8 mouse cellular contexts compared by ENCODE assay signal in the genomic region with DNA sequence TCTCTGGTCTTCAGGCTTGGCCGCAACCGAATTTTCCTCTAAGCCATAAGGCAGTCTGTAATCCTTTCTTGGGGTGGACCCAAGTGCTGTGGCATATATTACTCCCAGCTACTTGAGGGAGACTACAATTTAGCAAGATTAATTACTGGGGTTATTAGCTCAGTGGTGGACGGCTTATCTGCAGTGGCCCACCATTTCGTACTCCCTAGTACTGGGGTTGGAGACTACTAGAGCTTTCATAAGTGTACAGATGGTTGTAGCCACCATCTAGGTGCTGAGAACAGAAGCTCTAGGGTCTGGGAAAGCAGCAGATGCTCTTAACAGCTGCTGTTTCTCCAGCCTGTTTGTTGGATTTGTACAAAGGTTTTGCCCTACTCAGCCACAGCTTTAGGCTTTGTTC. TPM values are rescaled to one million over a fixed set of nuclear protein-coding genes. Genes with fewer than 3 reads are reported as not detected.
DNase-seq lines count a peak whose midpoint lies in the region; ATAC-seq and TF ChIP-seq lines count a peak whose summit lies in the region.

No protein-coding gene starts in this region.

- no peak for DNase-seq in forebrain, postnatal 0 days
- no peak for DNase-seq in midbrain, embryonic 11.5 days (ENCODE audit: low spot score, missing footprints)
- no peak for DNase-seq in gastrocnemius, postnatal 10 days
- no peak for DNase-seq in MN1 (ENCODE audit: low spot score)
- DNase-seq in left cerebral cortex, postnatal 36 days (ENCODE audit: low spot score in 2 of 2): no peak

- peak overlapping the region; percentile 78 for H3K4me2 ChIP-seq in forebrain, postnatal 0 days (ENCODE audit: low read depth)
- H3K4me2 ChIP-seq in midbrain, embryonic 11.5 days: peak overlapping the region; percentile 63

- H3K27ac ChIP-seq in ES-Bruce4 (ENCODE audit: insufficient read depth, low read length): no peak overlapping the region
- no peak overlapping the region for H3K27ac ChIP-seq in forebrain, postnatal 0 days (ENCODE audit: low read depth, low read length)
- H3K27ac ChIP-seq in midbrain, embryonic 11.5 days (ENCODE audit: low read depth, low read length): peak overlapping the region; percentile 14; the same call in 1 of the 2 replicates

- peak overlapping the region; percentile 80 for H3K9ac ChIP-seq in ES-Bruce4 (ENCODE audit: low read depth, poor library complexity, severe bottlenecking)
- H3K9ac ChIP-seq in forebrain, postnatal 0 days: peak overlapping the region; percentile 93
- H3K9ac ChIP-seq in midbrain, embryonic 11.5 days (ENCODE audit: low read length): peak overlapping the region; percentile 94

- peaks cover 48% of the 10 kb centered on the region for H3K36me3 ChIP-seq in erythroblast, embryonic 14.5 days (ENCODE audit: control insufficient read depth)
- peaks cover 25% of the 10 kb centered on the region for H3K36me3 ChIP-seq in ES-Bruce4 (ENCODE audit: control insufficient read depth, insufficient read depth, low read length, poor library complexity, severe bottlenecking)
- peaks cover 31% of the 10 kb centered on the region for H3K36me3 ChIP-seq in forebrain, postnatal 0 days (ENCODE audit: insufficient read depth)
- peaks cover 26% of the 10 kb centered on the region for H3K36me3 ChIP-seq in midbrain, embryonic 11.5 days (ENCODE audit: control insufficient read depth, insufficient read depth, low read length)

- no peak for TF ChIP-seq POLR2A in ES-Bruce4 (IDR thresholded peaks at IDR 0.05; ENCODE audit: insufficient read depth, low read length)

- 15% methylated on average over 4 of the region's 4 CpGs for WGBS in forebrain, postnatal 0 days
- WGBS in midbrain, embryonic 11.5 days: 46% methylated on average over 4 of the region's 4 CpGs

- no peak for TF ChIP-seq CTCF in ES-Bruce4 (IDR thresholded peaks at IDR 0.05; ENCODE audit: low read depth, low read length)
- TF ChIP-seq CTCF in forebrain, postnatal 0 days (IDR thresholded peaks at IDR 0.05; ENCODE audit: low read depth): no peak

- no peak for ATAC-seq in erythroblast, adult 5-6 weeks (replicated peaks; ENCODE audit: low FRiP score, poor library complexity, severe bottlenecking)
- ATAC-seq in forebrain, postnatal 0 days: no peak
- ATAC-seq in midbrain, embryonic 11.5 days (ENCODE audit: low FRiP score): no peak

- H3K9me3 ChIP-seq in erythroblast, embryonic 14.5 days (ENCODE audit: control insufficient read depth, low read length): peaks cover 12% of the 10 kb centered on the region
- no peaks in the 10 kb centered on the region for H3K9me3 ChIP-seq in ES-Bruce4 (replicated peaks; ENCODE audit: control insufficient read depth, insufficient read depth, low read length, poor library complexity, severe bottlenecking)
- no peaks in the 10 kb centered on the region for H3K9me3 ChIP-seq in forebrain, postnatal 0 days (ENCODE audit: low read length)
- H3K9me3 ChIP-seq in midbrain, embryonic 11.5 days (ENCODE audit: control insufficient read depth, low read length): no peaks in the 10 kb centered on the region

- H3K4me3 ChIP-seq in erythroblast, embryonic 14.5 days (replicated peaks): peak overlapping the region; percentile 99
- peak overlapping the region; percentile 78 for H3K4me3 ChIP-seq in ES-Bruce4 (ENCODE audit: low read depth, low read length)
- peak overlapping the region; percentile 85 for H3K4me3 ChIP-seq in forebrain, postnatal 0 days (ENCODE audit: low read depth, low read length)
- H3K4me3 ChIP-seq in midbrain, embryonic 11.5 days (ENCODE audit: low read depth, low read length): peak overlapping the region; percentile 86

- peaks cover 3% of the 10 kb centered on the region; the same call in 1 of the 2 replicates for H3K27me3 ChIP-seq in erythroblast, embryonic 14.5 days (ENCODE audit: control insufficient read depth)
- H3K27me3 ChIP-seq in ES-Bruce4 (ENCODE audit: control insufficient read depth, insufficient read depth, low read length, poor library complexity, severe bottlenecking): no peaks in the 10 kb centered on the region
- H3K27me3 ChIP-seq in forebrain, postnatal 0 days (ENCODE audit: insufficient read depth, low read length): no peaks in the 10 kb centered on the region
- no peaks in the 10 kb centered on the region for H3K27me3 ChIP-seq in midbrain, embryonic 11.5 days (ENCODE audit: control insufficient read depth, insufficient read depth, low read length)

- intact Hi-C loops in left cerebral cortex, postnatal 36 days (cut with DNase I): loop anchor here (2.0 kb wide), 1 partner anchor 64 kb away; no protein-coding TSS in a partner anchor

- peaks cover 56% of the 10 kb centered on the region for H3K4me1 ChIP-seq in erythroblast, embryonic 14.5 days (ENCODE audit: control insufficient read depth)
- H3K4me1 ChIP-seq in ES-Bruce4 (ENCODE audit: control insufficient read depth, insufficient read depth, low read length): no peaks in the 10 kb centered on the region
- peaks cover 16% of the 10 kb centered on the region for H3K4me1 ChIP-seq in forebrain, postnatal 0 days (ENCODE audit: insufficient read depth)
- peaks cover 10% of the 10 kb centered on the region for H3K4me1 ChIP-seq in midbrain, embryonic 11.5 days (ENCODE audit: control insufficient read depth, insufficient read depth, low read length)

- no peak for TF ChIP-seq EP300 in ES-Bruce4 (IDR thresholded peaks at IDR 0.05; ENCODE audit: insufficient read depth, low read depth, low read length)

RNA-seq across cellular contexts. Expression of gene Ppib, which starts 1.0 kb away (rescaled TPM):
- 10.8 and 12.3 TPM in 2 replicates for polyA plus RNA-seq in erythroblast, embryonic 14.5 days (2012)
- total RNA-seq in erythroblast, adult 5-6 weeks (2015; ENCODE audit: low replicate concordance): 121 and 151 TPM in 2 replicates
- 155 and 185 TPM in 2 replicates for total RNA-seq in erythroblast, adult 5-6 weeks (2017; ENCODE audit: low replicate concordance)
- 287 and 289 TPM in 2 replicates for polyA plus RNA-seq in ES-Bruce4 (2011; ENCODE audit: insufficient read depth, insufficient read length, low read depth, missing spikeins)
- total RNA-seq in forebrain, postnatal 0 days (2014; rRNA removed): 297 and 350 TPM in 2 replicates
- 350 and 413 TPM in 2 replicates for polyA plus RNA-seq in forebrain, postnatal 0 days (2015; fragmentation: Nextera tagmentation; extraction: Ambion mirVana)
- polyA plus RNA-seq in midbrain, embryonic 11.5 days (2014; fragmentation: Nextera tagmentation; extraction: Ambion mirVana): 490 and 501 TPM in 2 replicates
- total RNA-seq in gastrocnemius, postnatal 10 days (2021): 100 to 1,000 TPM; 204 to 237 TPM
- 100 to 1,000 TPM; 172 to 181 TPM for total RNA-seq in left cerebral cortex, postnatal 36 days (2021)

RNA-seq across cellular contexts. Expression of gene Snx22, which starts 8.5 kb away (rescaled TPM):
- polyA plus RNA-seq in erythroblast, embryonic 14.5 days (2012): 13.3 and 20.5 TPM in 2 replicates
- total RNA-seq in erythroblast, adult 5-6 weeks (2015; ENCODE audit: low replicate concordance): 35.7 and 39.1 TPM in 2 replicates
- 58.5 and 59.1 TPM in 2 replicates for total RNA-seq in erythroblast, adult 5-6 weeks (2017; ENCODE audit: low replicate concordance)
- polyA plus RNA-seq in ES-Bruce4 (2011; ENCODE audit: insufficient read depth, insufficient read length, low read depth, missing spikeins): 0.38 and 0.39 TPM in 2 replicates
- 4.0 and 5.8 TPM in 2 replicates for total RNA-seq in forebrain, postnatal 0 days (2014; rRNA removed)
- polyA plus RNA-seq in forebrain, postnatal 0 days (2015; fragmentation: Nextera tagmentation; extraction: Ambion mirVana): 7.3 and 7.5 TPM in 2 replicates
- polyA plus RNA-seq in midbrain, embryonic 11.5 days (2014; fragmentation: Nextera tagmentation; extraction: Ambion mirVana): 1.8 and 2.2 TPM in 2 replicates
- 1 to 10 TPM in 1 of 2 experiments, under 1 TPM in 1; 0.80 to 1.4 TPM for total RNA-seq in gastrocnemius, postnatal 10 days (2021)
- 1 to 10 TPM; 3.3 to 4.1 TPM for total RNA-seq in left cerebral cortex, postnatal 36 days (2021)
